Mouse (Mus musculus): ENCODE results near the gene Ccdc137. TPM values are rescaled to one million over a fixed set of nuclear protein-coding genes. Genes with fewer than 3 reads are reported as not detected.

Gene Ccdc137
- 25.7 TPM for polyA plus RNA-seq (2017; shearing (Covaris generic))

GRCm38 (mm10) chr11:120457772-120458751 lies at the start of gene Ccdc137, which contains the start of gene Oxld1:
Ccdc137 (plus strand) TSS chr11:120458115.
Oxld1 (minus strand) TSS chr11:120458068.

GRCm38 (mm10) chr11:120437152-120437856 lies 20.6 kb upstream of the Ccdc137 start, which contains the start of gene Nploc4:
Nploc4 (minus strand) TSS chr11:120437708.

GRCm38 (mm10) chr11:120442344-120442743 lies 15.6 kb upstream of the Ccdc137 start, which contains the start of gene Tspan10:
Tspan10 (plus strand) TSS chr11:120442644.

DNA sequence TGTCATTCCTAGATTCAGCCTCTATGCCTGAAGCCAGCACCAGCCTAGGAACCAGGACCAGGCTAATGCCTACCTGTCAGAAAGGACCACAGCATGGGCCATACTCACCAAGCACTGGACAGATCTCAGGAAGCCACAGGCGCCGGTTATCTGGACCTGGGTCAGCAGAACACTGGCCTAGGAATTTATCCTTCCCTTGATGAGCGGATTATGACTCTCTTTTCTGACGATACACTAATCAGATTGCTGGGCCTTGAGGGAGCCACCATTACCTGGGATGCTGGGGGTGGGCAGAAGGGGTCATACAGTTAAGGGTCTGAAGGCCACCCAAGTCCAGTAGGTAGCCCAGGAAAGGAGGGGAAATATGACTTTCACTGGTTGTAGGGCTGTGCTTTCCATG lies 4.6 kb upstream of the Ccdc137 start, which contains the start of gene Pde6g:
Gene Pde6g (minus strand): TSS at position 195 of the 400 bp plus-strand sequence.

GRCm38 (mm10) chr11:120467051-120467735 lies 9.3 kb downstream of the Ccdc137 start, which contains the start of gene Arl16:
Arl16 (minus strand) TSS chr11:120467607.

DNA sequence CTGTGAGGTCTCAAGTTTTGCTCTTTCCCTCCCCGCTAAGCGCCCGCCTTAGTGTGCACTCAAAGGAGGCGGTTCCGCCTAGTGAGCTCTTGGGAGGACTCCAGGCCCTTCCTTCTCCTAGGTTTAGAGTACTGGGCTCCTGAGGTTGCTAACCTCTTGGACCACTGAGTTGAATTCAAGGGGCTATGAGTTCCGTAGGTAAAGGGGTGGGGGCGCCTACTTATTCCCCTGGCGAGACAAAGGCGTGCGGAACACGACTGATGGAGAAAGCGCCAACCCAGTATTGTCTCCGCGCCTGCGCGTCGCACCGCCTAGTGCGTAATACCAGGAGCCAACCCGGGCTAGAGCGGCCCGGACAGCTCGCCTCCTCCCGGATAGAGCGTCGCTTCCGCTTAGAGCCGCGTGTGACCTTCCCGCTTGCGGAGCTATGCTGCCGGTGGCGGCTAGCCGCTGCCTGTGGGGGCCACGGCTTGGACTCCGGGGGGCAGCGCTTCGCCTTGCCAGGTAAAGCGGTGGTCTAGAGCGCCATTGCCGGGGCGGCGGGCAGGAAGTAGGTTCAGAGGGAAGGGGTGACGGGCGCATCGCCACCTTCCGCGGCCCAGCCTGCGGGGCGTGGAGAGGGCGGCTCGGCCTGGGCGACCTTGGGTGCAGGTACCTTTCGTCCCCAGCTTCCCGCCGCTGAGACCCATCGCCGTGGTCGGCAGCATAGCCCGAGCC lies 26.5 kb downstream of the Ccdc137 start, which contains the start of gene Mrpl12:
Gene Mrpl12 (plus strand): TSS at position 349 of the 717 bp plus-strand sequence.

GRCm38 (mm10) chr11:120491317-120492023 lies 33.6 kb downstream of the Ccdc137 start, which contains the start of gene Slc25a10:
Slc25a10 (plus strand) TSS chr11:120491840.

Other genes with a start within 250 kb of the Ccdc137 start
- gene Bahcc1, start 225.2 kb upstream of the Ccdc137 start, polyA plus RNA-seq (2017; shearing (Covaris generic)) = 0.18 TPM
- 2,851 TPM for gene Actg1, start 109.6 kb upstream of the Ccdc137 start, polyA plus RNA-seq (2017; shearing (Covaris generic))
- gene Fscn2, start 96.6 kb upstream of the Ccdc137 start, polyA plus RNA-seq (2017; shearing (Covaris generic)) = 0.22 TPM
- 24.0 TPM for gene Faap100, start 79.4 kb upstream of the Ccdc137 start, polyA plus RNA-seq (2017; shearing (Covaris generic))
- 50.4 TPM for gene Nploc4, start 20.4 kb upstream of the Ccdc137 start, polyA plus RNA-seq (2017; shearing (Covaris generic))
- not detected for gene Tspan10, start 15.5 kb upstream of the Ccdc137 start, polyA plus RNA-seq (2017; shearing (Covaris generic))
- 0.60 TPM for gene Pde6g, start 4.6 kb upstream of the Ccdc137 start, polyA plus RNA-seq (2017; shearing (Covaris generic))
- 3.9 TPM for gene Oxld1, start within 50 bp of the Ccdc137 start, polyA plus RNA-seq (2017; shearing (Covaris generic))
- gene Arl16, start 9.5 kb downstream of the Ccdc137 start, polyA plus RNA-seq (2017; shearing (Covaris generic)) = 11.9 TPM
- 29.6 TPM for gene Mrpl12, start 26.5 kb downstream of the Ccdc137 start, polyA plus RNA-seq (2017; shearing (Covaris generic))
- 7.6 TPM for gene Slc25a10, start 33.7 kb downstream of the Ccdc137 start, polyA plus RNA-seq (2017; shearing (Covaris generic))
- not detected for gene Gcgr, start 72.6 kb downstream of the Ccdc137 start, polyA plus RNA-seq (2017; shearing (Covaris generic))
- gene Mcrip1, start 91.6 kb downstream of the Ccdc137 start, polyA plus RNA-seq (2017; shearing (Covaris generic)) = 59.6 TPM
- gene Ppp1r27, start 93.0 kb downstream of the Ccdc137 start, polyA plus RNA-seq (2017; shearing (Covaris generic)) = not detected
- gene P4hb, start 115.1 kb downstream of the Ccdc137 start, polyA plus RNA-seq (2017; shearing (Covaris generic)) = 172 TPM
- 768 TPM for gene Arhgdia, start 123.5 kb downstream of the Ccdc137 start, polyA plus RNA-seq (2017; shearing (Covaris generic))
- gene Alyref, start 140.2 kb downstream of the Ccdc137 start, polyA plus RNA-seq (2017; shearing (Covaris generic)) = 279 TPM
- 67.7 TPM for gene Anapc11, start 140.3 kb downstream of the Ccdc137 start, polyA plus RNA-seq (2017; shearing (Covaris generic))
- not detected for gene Npb, start 150.4 kb downstream of the Ccdc137 start, polyA plus RNA-seq (2017; shearing (Covaris generic))
- 135 TPM for gene Pcyt2, start 159.8 kb downstream of the Ccdc137 start, polyA plus RNA-seq (2017; shearing (Covaris generic))
- gene Sirt7, start 167.1 kb downstream of the Ccdc137 start, polyA plus RNA-seq (2017; shearing (Covaris generic)) = 155 TPM
- gene Mafg, start 175.5 kb downstream of the Ccdc137 start, polyA plus RNA-seq (2017; shearing (Covaris generic)) = 31.8 TPM
- gene Pycr1, start 185.7 kb downstream of the Ccdc137 start, polyA plus RNA-seq (2017; shearing (Covaris generic)) = 0.44 TPM
- gene Myadml2, start 190.0 kb downstream of the Ccdc137 start, polyA plus RNA-seq (2017; shearing (Covaris generic)) = not detected
- gene Notum, start 203.1 kb downstream of the Ccdc137 start, polyA plus RNA-seq (2017; shearing (Covaris generic)) = not detected
- 111 TPM for gene Aspscr1, start 214.9 kb downstream of the Ccdc137 start, polyA plus RNA-seq (2017; shearing (Covaris generic))